Mouse (Mus musculus) lung, postnatal 0 days (tissue): ENCODE measurements around the gene Afap1.

Experiments used
- CTCF ChIP-seq: IDR thresholded peaks from 2 replicates; pipeline ENCODE4 v1.5.1; 2016; ENCODE audit warnings: antibody characterized with exemption, mild to moderate bottlenecking
- EP300 ChIP-seq: IDR thresholded peaks from 2 replicates; pipeline ENCODE4 v1.6.1; 2016; ENCODE audit warnings: antibody characterized with exemption, mild to moderate bottlenecking, control low read depth

- TF ChIP-seq EP300 = no peak
- no peak for TF ChIP-seq CTCF
Measured at GRCm38 (mm10) chr5:36009405-36009804, 116.3 kb downstream of the Afap1 start.
